Mouse (Mus musculus) forebrain, embryonic 15.5 days (tissue): Measurements from ENCODE around the gene Rims1. TPM values are rescaled to one million over a fixed set of nuclear protein-coding genes. Genes with fewer than 3 reads are reported as not detected.

Experiments
- ATAC-seq: fragments of 200-750 bp; cut with Nextera tagmentation; replicated peaks from 2 replicates; pipeline ENCODE4 v1.8.0; 2017; ENCODE audit warnings: mild to moderate bottlenecking, moderate TSS enrichment, moderate library complexity
- H3K27ac ChIP-seq: fragments of 300-500 bp; sonication (generic); replicated peaks from 2 replicates; pipeline ENCODE4 v1.5.1; 2015; ENCODE audit warnings: mild to moderate bottlenecking, inconsistent platforms
- H3K27me3 ChIP-seq: fragments of 300-500 bp; sonication (generic); 2 replicates; pipeline ENCODE4 v1.6.1; 2015; ENCODE audit warnings: inconsistent platforms
- H3K36me3 ChIP-seq: fragments of 300-500 bp; sonication (generic); 2 replicates; pipeline ENCODE4 v1.6.1; 2015; ENCODE audit warnings: mild to moderate bottlenecking, inconsistent platforms
- H3K4me1 ChIP-seq: fragments of 300-500 bp; sonication (generic); 2 replicates; pipeline ENCODE4 v1.6.1; 2015; ENCODE audit warnings: inconsistent platforms
- H3K4me2 ChIP-seq: fragments of 300-500 bp; sonication (generic); replicated peaks from 2 replicates; pipeline ENCODE4 v1.6.1; 2015; ENCODE audit warnings: mild to moderate bottlenecking, inconsistent platforms
- H3K4me3 ChIP-seq: fragments of 300-500 bp; sonication (generic); 2 replicates; pipeline ENCODE4 v1.5.1; 2015; ENCODE audit warnings: mild to moderate bottlenecking, inconsistent platforms
- H3K9ac ChIP-seq: fragments of 300-500 bp; sonication (generic); replicated peaks from 2 replicates; pipeline ENCODE4 v1.6.1; 2015; ENCODE audit warnings: mild to moderate bottlenecking, inconsistent platforms
- H3K9me3 ChIP-seq: fragments of 300-500 bp; sonication (generic); 2 replicates; pipeline ENCODE4 v1.6.1; 2016; ENCODE audit warnings: inconsistent platforms
- WGBS: fragments of 180-500 bp; shearing (Covaris S2); methylation state at CpG from one replicate; pipeline ENCODE4 v1.1.7; 2015; ENCODE audit warnings: mixed read lengths; 5-methylcytosine and 5-hydroxymethylcytosine counted together
- polyA plus RNA-seq: library from polyadenylated mRNA; unstranded; fragments of >200 nt; fragmentation: Nextera tagmentation; extraction: Ambion mirVana; gene quantifications from 2 replicates; pipeline ENCODE4 v1.2.1, GENCODE M21; 2015

Gene Rims1
- polyA plus RNA-seq, 1 experiment from 2014 or later = 11.1 TPM

GRCm38 (mm10) chr1:22305932-22306331, 499.9 kb downstream of the Rims1 start:
- Histone ChIP-seq H3K36me3 (no peaks in the 10 kb centered on the region), H3K4me3 (no peak overlapping the region), H3K27ac (no peak overlapping the region), H3K4me2 (no peak overlapping the region), H3K4me1 (no peaks in the 10 kb centered on the region), H3K9ac (no peak overlapping the region), H3K9me3 (no peaks in the 10 kb centered on the region), H3K27me3 (no peaks in the 10 kb centered on the region)
- WGBS = 78% methylated on average over 1 of the region's 1 CpGs
- no peak for ATAC-seq

- H3K9me3 ChIP-seq = no peaks in the 10 kb centered on the region
- no peaks in the 10 kb centered on the region for H3K36me3 ChIP-seq
- H3K27ac ChIP-seq = no peak overlapping the region
- no peaks in the 10 kb centered on the region for H3K27me3 ChIP-seq
- 3% methylated on average over 3 of the region's 3 CpGs for WGBS
- H3K4me1 ChIP-seq = no peaks in the 10 kb centered on the region
- no peak overlapping the region for H3K9ac ChIP-seq
- H3K4me2 ChIP-seq = no peak overlapping the region
- H3K4me3 ChIP-seq = no peak overlapping the region
- ATAC-seq = no peak
These were observed 511.8 kb downstream of the Rims1 start for GRCm38 (mm10) chr1:22293953-22294352.

DNA sequence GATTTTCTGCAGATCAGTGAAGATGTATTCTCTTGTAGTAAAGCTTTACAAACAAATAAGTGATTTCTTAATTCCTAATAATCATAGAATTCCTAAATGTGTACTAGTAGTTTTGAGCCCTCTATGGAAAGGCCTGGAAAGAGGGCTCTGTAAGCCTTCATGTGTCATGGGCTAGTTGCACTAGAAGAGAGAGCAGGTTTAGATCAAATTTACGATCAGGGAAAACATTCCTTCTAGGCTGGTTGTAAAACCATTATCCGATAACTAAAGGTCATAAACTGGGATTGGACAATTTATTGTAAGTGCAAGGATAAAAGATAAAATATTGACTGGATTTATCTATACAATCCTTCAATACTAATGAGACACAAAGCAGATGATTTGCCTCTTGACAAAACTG, 512.5 kb downstream of the Rims1 start:
- Histone ChIP-seq H3K4me3 (no peak overlapping the region), H3K27me3 (no peaks in the 10 kb centered on the region), H3K36me3 (no peaks in the 10 kb centered on the region), H3K27ac (no peak overlapping the region), H3K4me2 (no peak overlapping the region), H3K4me1 (no peaks in the 10 kb centered on the region), H3K9ac (no peak overlapping the region), H3K9me3 (no peaks in the 10 kb centered on the region)
- no peak for ATAC-seq
- WGBS = 70% methylated on average over 2 of the region's 2 CpGs

DNA sequence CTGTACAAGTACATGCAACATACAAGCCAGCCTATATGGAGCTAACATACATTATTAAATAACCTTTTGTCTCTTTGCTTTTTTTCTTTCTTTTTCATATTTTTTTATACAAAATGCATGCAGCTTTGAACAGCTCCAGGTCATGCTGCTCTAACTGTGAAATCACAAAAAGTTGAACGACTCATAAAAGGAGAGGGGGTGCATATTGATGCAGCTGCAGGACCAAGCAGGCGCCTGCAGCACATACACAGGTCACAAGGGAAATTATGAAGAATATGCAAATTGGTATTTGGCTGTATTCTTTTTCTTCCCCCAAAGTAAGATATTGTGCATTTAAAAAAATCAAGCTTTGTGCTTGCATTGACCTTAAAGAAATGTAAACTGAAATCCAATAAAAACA, 519.0 kb downstream of the Rims1 start:
- ATAC-seq = no peak
- H3K4me1 ChIP-seq = no peaks in the 10 kb centered on the region
- H3K36me3 ChIP-seq = no peaks in the 10 kb centered on the region
- 83% methylated on average over 2 of the region's 2 CpGs for WGBS
- no peak overlapping the region for H3K4me2 ChIP-seq
- no peak overlapping the region for H3K9ac ChIP-seq
- no peaks in the 10 kb centered on the region for H3K27me3 ChIP-seq
- no peak overlapping the region for H3K27ac ChIP-seq
- H3K9me3 ChIP-seq = no peaks in the 10 kb centered on the region
- H3K4me3 ChIP-seq = no peak overlapping the region

GRCm38 (mm10) chr1:22279954-22280353, 525.8 kb downstream of the Rims1 start:
- Histone ChIP-seq H3K4me2 (no peak overlapping the region), H3K36me3 (no peaks in the 10 kb centered on the region), H3K9me3 (no peaks in the 10 kb centered on the region), H3K4me3 (no peak overlapping the region), H3K27ac (no peak overlapping the region), H3K4me1 (no peaks in the 10 kb centered on the region), H3K9ac (no peak overlapping the region), H3K27me3 (no peaks in the 10 kb centered on the region)
- 91% methylated on average over 1 of the region's 1 CpGs for WGBS
- no peak for ATAC-seq

- no peak overlapping the region for H3K4me2 ChIP-seq
- no peaks in the 10 kb centered on the region for H3K27me3 ChIP-seq
- H3K4me3 ChIP-seq = no peak overlapping the region
- no peak for ATAC-seq
- H3K27ac ChIP-seq = no peak overlapping the region
- 74% methylated on average over 2 of the region's 2 CpGs for WGBS
- H3K9me3 ChIP-seq = no peaks in the 10 kb centered on the region
- no peaks in the 10 kb centered on the region for H3K4me1 ChIP-seq
- no peaks in the 10 kb centered on the region for H3K36me3 ChIP-seq
- no peak overlapping the region for H3K9ac ChIP-seq
These were observed 531.7 kb downstream of the Rims1 start for GRCm38 (mm10) chr1:22274081-22274480.

DNA sequence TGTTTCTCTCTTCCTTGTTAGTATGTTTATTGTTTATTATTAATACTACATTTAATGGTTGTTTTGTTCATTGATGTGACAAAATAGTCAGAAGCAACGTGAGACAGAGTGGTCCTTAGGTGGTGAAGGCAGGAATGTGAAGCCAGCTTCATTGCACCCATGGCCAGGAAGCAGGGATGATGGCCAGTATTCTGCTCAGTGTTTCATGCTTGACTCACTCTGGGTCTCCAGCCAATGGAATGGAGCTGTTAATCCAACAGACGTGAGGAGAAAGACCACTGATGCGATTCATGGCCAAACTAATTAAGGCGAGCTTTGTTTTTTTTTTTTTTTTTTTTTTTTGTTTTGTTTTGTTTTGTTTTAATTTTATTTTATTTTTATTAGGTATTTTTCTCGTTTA, 535.7 kb downstream of the Rims1 start:
- H3K27me3 ChIP-seq = no peaks in the 10 kb centered on the region
- H3K9ac ChIP-seq = no peak overlapping the region
- 48% methylated on average over 5 of the region's 5 CpGs for WGBS
- H3K27ac ChIP-seq = no peak overlapping the region
- H3K4me2 ChIP-seq = no peak overlapping the region
- ATAC-seq = no peak
- H3K9me3 ChIP-seq = no peaks in the 10 kb centered on the region
- no peak overlapping the region for H3K4me3 ChIP-seq
- peaks cover 11% of the 10 kb centered on the region for H3K4me1 ChIP-seq
- no peaks in the 10 kb centered on the region for H3K36me3 ChIP-seq

DNA sequence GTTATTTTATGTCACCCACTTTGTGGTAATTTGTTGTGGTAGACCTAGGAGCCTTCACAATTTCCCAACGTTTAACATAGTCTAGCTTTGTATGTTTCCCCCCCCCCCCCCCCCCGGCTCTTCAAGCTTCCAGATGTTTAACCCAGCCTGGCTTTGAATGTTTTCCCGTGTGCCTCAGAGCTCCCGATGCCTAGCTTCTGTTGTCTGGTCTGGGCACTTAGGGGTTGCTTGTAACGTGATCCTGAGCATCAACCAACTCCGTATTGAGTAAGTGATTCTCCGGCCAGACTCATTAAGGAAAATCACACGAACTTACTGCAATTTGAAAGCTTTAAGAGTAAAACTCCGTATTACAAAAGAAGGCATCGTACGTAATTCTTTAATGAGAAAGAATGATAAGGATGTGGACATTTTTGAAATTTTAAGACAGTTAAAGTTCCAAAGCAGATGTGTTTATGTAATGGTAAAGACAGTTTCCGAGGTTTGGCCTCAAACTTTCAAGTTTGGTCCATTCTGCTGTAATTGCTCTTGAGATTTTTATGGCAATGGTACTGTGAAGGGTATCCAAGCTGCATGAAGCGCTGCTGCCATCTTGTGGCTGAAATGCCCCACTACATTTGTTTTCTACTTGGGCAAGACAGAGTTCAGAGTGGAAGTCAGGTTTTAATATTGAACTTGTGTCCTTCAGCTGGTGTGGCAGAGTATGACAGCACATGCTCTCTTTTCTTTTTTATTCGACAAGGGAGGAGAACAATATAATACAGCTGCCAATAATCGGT, 537.0 kb downstream of the Rims1 start:
- Histone ChIP-seq H3K4me3 (no peak overlapping the region), H3K27me3 (no peaks in the 10 kb centered on the region), H3K9me3 (no peaks in the 10 kb centered on the region), H3K9ac (no peak overlapping the region), H3K36me3 (no peaks in the 10 kb centered on the region), H3K4me2 (no peak overlapping the region), H3K4me1 (peaks cover 11% of the 10 kb centered on the region), H3K27ac (no peak overlapping the region)
- peak; percentile 83 for ATAC-seq
- WGBS = 25% methylated on average over 15 of the region's 15 CpGs

DNA sequence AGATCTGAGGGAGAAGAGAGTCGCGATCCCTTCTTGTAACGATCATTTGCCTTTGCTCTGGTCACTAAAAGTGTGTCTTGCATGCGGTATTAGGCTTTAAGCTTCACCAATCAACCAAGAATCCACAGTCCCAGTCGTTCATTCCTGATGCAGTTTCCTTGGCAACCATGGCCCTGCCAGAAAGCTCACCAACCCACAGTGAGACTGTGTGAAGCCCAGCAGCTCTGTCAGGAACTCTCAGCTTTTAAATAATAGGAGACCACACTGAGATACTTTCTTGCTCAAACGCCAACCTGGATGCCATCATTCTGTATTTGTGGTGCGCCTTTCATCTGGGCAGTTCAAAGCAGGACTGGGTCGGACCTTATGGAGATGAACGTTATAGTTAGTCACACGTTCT, 539.3 kb downstream of the Rims1 start:
- 30% methylated on average over 10 of the region's 10 CpGs for WGBS
- H3K4me1 ChIP-seq = peaks cover 15% of the 10 kb centered on the region
- H3K27me3 ChIP-seq = no peaks in the 10 kb centered on the region
- peak; percentile 60 for ATAC-seq
- no peaks in the 10 kb centered on the region for H3K9me3 ChIP-seq
- H3K36me3 ChIP-seq = no peaks in the 10 kb centered on the region
- H3K9ac ChIP-seq = no peak overlapping the region
- no peak overlapping the region for H3K27ac ChIP-seq
- no peak overlapping the region for H3K4me3 ChIP-seq
- H3K4me2 ChIP-seq = no peak overlapping the region

DNA sequence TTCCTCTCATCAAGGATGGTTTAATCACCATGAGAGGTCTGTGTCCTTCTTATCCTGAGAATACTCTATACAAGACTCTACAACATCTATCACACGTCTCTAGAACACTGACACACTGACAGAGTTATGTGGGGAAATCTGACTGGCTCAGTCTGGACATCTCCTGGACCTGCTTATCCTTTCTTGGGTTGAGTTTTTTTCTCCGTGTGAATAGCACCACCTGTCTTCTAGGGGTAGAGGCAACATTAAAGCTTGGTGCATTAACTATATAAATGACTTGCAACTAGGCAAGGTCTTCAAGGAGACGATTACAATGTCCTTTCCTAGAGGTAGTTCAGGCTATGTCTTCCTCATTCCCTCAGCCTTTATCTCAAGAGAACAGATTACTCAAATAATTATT, 540.3 kb downstream of the Rims1 start:
- H3K27ac ChIP-seq = no peak overlapping the region
- H3K4me3 ChIP-seq = no peak overlapping the region
- no peak overlapping the region for H3K4me2 ChIP-seq
- H3K4me1 ChIP-seq = peaks cover 15% of the 10 kb centered on the region
- H3K9ac ChIP-seq = no peak overlapping the region
- no peaks in the 10 kb centered on the region for H3K36me3 ChIP-seq
- ATAC-seq = no peak
- WGBS = 76% methylated on average over 3 of the region's 3 CpGs
- no peaks in the 10 kb centered on the region for H3K9me3 ChIP-seq
- H3K27me3 ChIP-seq = no peaks in the 10 kb centered on the region

GRCm38 (mm10) chr1:22262169-22262950, 543.4 kb downstream of the Rims1 start:
- no peak overlapping the region for H3K9ac ChIP-seq
- 71% methylated on average over 6 of the region's 6 CpGs for WGBS

DNA sequence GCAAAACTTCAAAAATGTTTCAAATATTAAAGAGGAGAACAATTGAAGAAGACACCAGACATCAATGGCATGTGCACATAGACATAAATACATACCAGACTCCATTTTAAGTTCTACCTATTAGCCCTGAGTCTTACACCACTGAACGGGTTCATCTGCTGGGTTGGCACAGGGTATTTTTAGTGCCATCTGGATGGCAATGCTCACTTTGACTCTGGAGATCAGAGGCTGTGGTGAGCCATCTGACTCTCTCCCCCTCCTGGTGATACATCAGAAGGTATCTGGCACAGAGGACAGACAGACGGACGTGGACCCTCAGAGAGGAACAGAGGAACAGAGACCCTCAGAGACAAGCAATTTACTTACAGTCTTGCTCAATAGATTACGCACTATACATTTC, 544.1 kb downstream of the Rims1 start:
- Histone ChIP-seq H3K27ac (no peak overlapping the region), H3K27me3 (no peaks in the 10 kb centered on the region), H3K9me3 (no peaks in the 10 kb centered on the region), H3K9ac (no peak overlapping the region), H3K4me3 (no peak overlapping the region), H3K4me2 (no peak overlapping the region), H3K4me1 (peaks cover 10% of the 10 kb centered on the region), H3K36me3 (no peaks in the 10 kb centered on the region)
- ATAC-seq = 0 out of 2 replicates have a peak, but pooled peaks have one; percentile 27
- 89% methylated on average over 4 of the region's 4 CpGs for WGBS

More at GRCm38 (mm10) chr1:22262169-22262950, 543.4 kb downstream of the Rims1 start:
- Histone ChIP-seq H3K4me3 (no peak overlapping the region), H3K4me1 (peaks cover 12% of the 10 kb centered on the region), H3K4me2 (no peak overlapping the region), H3K27me3 (no peaks in the 10 kb centered on the region), H3K36me3 (no peaks in the 10 kb centered on the region), H3K9me3 (no peaks in the 10 kb centered on the region), H3K27ac (no peak overlapping the region)
- ATAC-seq = no peak
